Mouse (Mus musculus) embryonic facial prominence, embryonic 12.5 days (tissue): ENCODE results near the gene Hist1h4j. TPM values are rescaled to one million over a fixed set of nuclear protein-coding genes. Genes with fewer than 3 reads are reported as not detected.
"Not testable (repeated sequence)": the region's sequence is repeated elsewhere in the genome, so short reads cannot be mapped to it uniquely, and the experiment has no call there.

ENCODE experiments used
- ATAC-seq: fragments of 200-750 bp; cut with Nextera tagmentation; 2 replicates; pipeline ENCODE4 v1.8.0; 2017; ENCODE audit not compliant: insufficient number of reproducible peaks, insufficient read depth, low FRiP score, low TSS enrichment
- H3K27ac ChIP-seq: fragments of 300-500 bp; sonication (generic); 2 replicates; pipeline ENCODE4 v1.5.1; 2016; ENCODE audit warnings: mild to moderate bottlenecking
- H3K27me3 ChIP-seq: fragments of 300-500 bp; sonication (generic); 2 replicates; pipeline ENCODE4 v1.6.1; 2016; ENCODE audit warnings: mild to moderate bottlenecking, moderate library complexity
- H3K36me3 ChIP-seq: fragments of 300-500 bp; sonication (generic); 2 replicates; pipeline ENCODE4 v1.6.1; 2016; ENCODE audit warnings: mild to moderate bottlenecking
- H3K4me1 ChIP-seq: fragments of 300-500 bp; sonication (generic); 2 replicates; pipeline ENCODE4 v1.6.1; 2016
- H3K4me2 ChIP-seq: fragments of 300-500 bp; sonication (generic); replicated peaks from 2 replicates; pipeline ENCODE4 v1.6.1; 2016; ENCODE audit warnings: mild to moderate bottlenecking, moderate library complexity
- H3K4me3 ChIP-seq: fragments of 300-500 bp; sonication (generic); 2 replicates; pipeline ENCODE4 v1.5.1; 2016; ENCODE audit warnings: mild to moderate bottlenecking
- H3K9ac ChIP-seq: fragments of 300-500 bp; sonication (generic); 2 replicates; pipeline ENCODE4 v1.6.1; 2016; ENCODE audit warnings: mild to moderate bottlenecking, moderate library complexity
- H3K9me3 ChIP-seq: fragments of 300-500 bp; sonication (generic); 2 replicates; pipeline ENCODE4 v1.6.1; 2016; ENCODE audit warnings: mild to moderate bottlenecking, moderate library complexity
- WGBS: fragments of 180-500 bp; shearing (Covaris S2); methylation state at CpG from one replicate; pipeline ENCODE4 v1.1.7; 2016; 5-methylcytosine and 5-hydroxymethylcytosine counted together
- polyA plus RNA-seq: library from polyadenylated mRNA; unstranded; fragments of >200 nt; fragmentation: Nextera tagmentation; extraction: Ambion mirVana; gene quantifications from 2 replicates; pipeline ENCODE4 v1.2.1, GENCODE M21; 2016

Gene Hist1h4j
- polyA plus RNA-seq, 1 experiment from 2014 or later: 1.6 TPM

GRCm38 (mm10) chr13:21734010-21734905, 606 bp upstream of the Hist1h4j start:
- ATAC-seq: peak; percentile 79
- H3K4me3 ChIP-seq: peak overlapping the region; percentile 55
- H3K27me3 ChIP-seq: no peaks in the 10 kb centered on the region
- peak overlapping the region; percentile 59 for H3K9ac ChIP-seq
- peak overlapping the region; percentile 63 for H3K4me2 ChIP-seq
- H3K9me3 ChIP-seq: no peaks in the 10 kb centered on the region
- under 1% methylated on average over 21 of the region's 21 CpGs for WGBS
- H3K36me3 ChIP-seq: no peaks in the 10 kb centered on the region
- H3K4me1 ChIP-seq: peaks cover 12% of the 10 kb centered on the region
- H3K27ac ChIP-seq: peak overlapping the region; percentile 98

DNA sequence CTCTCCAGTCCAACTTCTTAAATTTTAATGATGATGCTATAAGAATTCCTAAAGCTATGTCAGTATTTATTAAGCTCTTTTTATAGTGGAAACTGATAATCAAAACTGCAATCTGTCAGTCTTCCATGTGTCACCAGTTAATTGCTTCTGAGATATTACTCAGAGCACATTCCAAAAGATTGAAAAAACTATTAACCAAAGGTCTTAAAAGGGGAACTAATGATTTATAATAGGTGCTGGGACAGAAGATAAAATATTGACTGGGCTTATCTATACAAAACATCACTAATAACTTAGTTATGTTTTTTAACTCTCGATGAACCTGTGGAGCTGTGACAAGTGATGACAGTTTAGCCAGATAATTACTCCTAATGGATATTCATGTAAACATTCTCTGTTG, 10.1 kb downstream of the Hist1h4j start:
- Histone ChIP-seq H3K36me3 (no peaks in the 10 kb centered on the region), H3K4me3 (no peak overlapping the region), H3K27me3 (no peaks in the 10 kb centered on the region), H3K4me2 (no peak overlapping the region), H3K9ac (no peak overlapping the region), H3K27ac (no peak overlapping the region), H3K9me3 (no peaks in the 10 kb centered on the region), H3K4me1 (peaks cover 6% of the 10 kb centered on the region; the same call in 1 of the 2 replicates)
- no peak for ATAC-seq
- 84% methylated on average over 1 of the region's 1 CpGs for WGBS

GRCm38 (mm10) chr13:21749387-21750158, 14.7 kb downstream of the Hist1h4j start:
- H3K4me1 ChIP-seq: peaks cover 20% of the 10 kb centered on the region
- H3K27ac ChIP-seq: peak overlapping the region; percentile 97
- peak overlapping the region; percentile 65 for H3K4me3 ChIP-seq
- no peak for ATAC-seq
- H3K36me3 ChIP-seq: no peaks in the 10 kb centered on the region
- no peaks in the 10 kb centered on the region for H3K27me3 ChIP-seq
- 4% methylated on average over 5 of the region's 5 CpGs for WGBS
- peak overlapping the region; percentile 83 for H3K4me2 ChIP-seq
- H3K9ac ChIP-seq: peak overlapping the region; percentile 77
- H3K9me3 ChIP-seq: no peaks in the 10 kb centered on the region

DNA sequence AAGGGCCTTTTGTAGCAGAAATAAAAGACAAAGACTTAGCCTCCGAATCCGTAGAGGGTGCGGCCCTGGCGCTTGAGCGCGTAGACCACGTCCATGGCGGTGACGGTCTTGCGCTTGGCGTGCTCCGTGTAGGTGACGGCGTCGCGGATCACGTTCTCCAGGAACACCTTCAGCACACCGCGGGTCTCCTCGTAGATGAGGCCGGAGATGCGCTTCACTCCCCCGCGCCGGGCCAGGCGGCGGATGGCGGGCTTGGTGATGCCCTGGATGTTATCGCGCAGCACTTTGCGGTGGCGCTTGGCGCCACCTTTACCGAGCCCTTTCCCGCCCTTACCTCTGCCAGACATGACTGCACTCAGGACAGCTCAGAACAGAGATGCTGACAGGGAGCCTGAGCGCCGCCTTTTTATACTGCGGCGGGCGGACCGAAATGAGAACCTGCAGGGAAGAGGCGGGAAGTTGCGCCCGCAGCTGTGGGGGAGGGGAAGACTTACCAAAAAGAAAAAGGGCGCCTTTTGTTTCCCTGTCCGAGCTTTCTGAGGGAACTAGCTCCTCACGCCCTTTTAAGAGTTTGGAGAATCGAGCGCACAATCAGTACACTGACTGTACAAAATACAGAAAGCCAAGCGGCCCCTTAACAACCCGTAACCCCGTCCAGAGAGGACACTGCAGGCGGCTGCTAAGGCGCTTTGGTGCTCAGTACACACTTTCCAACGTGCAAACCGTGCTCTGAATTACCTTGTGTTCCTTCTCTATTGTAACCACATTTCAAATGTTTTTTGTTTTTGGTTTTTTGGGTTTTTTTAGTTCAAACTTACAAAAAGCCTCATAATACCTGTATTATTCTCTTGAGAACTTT, 15.5 kb downstream of the Hist1h4j start, which contains the start of gene Hist1h4k:
Hist1h4k (minus strand) TSS at position 347 of the 859 bp plus-strand sequence.
- under 1% methylated on average over 48 of the region's 56 CpGs for WGBS

DNA sequence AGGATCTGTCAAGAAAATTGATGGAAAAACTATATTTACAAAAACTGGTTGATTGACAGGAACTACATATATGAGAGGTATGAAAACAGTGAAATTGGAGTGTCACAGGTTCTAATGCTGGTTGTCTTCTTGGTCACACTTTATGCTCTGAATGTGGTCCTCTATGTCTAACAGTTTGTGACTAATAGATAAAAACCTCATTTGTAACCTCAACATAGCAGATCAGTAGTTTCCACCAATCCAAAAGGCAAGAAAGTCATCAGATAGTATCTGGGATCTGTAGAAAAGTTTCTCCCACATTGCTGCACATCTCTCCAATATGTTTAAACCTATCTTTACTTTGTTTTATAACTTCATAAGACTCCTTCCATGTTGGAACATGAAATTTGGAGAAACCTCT, 16.6 kb downstream of the Hist1h4j start:
- ATAC-seq: no peak
- Histone ChIP-seq H3K4me2 (no peak overlapping the region), H3K36me3 (no peaks in the 10 kb centered on the region), H3K4me1 (peaks cover 20% of the 10 kb centered on the region), H3K27ac (peak overlapping the region; percentile 96), H3K27me3 (no peaks in the 10 kb centered on the region), H3K4me3 (no peak overlapping the region), H3K9me3 (no peaks in the 10 kb centered on the region), H3K9ac (no peak overlapping the region)

More for the DNA sequence above, 15.5 kb downstream of the Hist1h4j start, which contains the start of gene Hist1h4k:
- ATAC-seq: peak; percentile 91
- peak within 1 kb of the TSS; percentile 65 for H3K4me3 ChIP-seq
- not testable (repeated sequence) for H3K27me3 ChIP-seq, H3K36me3 ChIP-seq, H3K9me3 ChIP-seq
- H3K27ac ChIP-seq: peak within 1 kb of the TSS; percentile 97
- peaks cover 20% of the 10 kb centered on the region for H3K4me1 ChIP-seq
- H3K9ac ChIP-seq: peak within 1 kb of the TSS; percentile 77
- H3K4me2 ChIP-seq: peak within 1 kb of the TSS; percentile 83

DNA sequence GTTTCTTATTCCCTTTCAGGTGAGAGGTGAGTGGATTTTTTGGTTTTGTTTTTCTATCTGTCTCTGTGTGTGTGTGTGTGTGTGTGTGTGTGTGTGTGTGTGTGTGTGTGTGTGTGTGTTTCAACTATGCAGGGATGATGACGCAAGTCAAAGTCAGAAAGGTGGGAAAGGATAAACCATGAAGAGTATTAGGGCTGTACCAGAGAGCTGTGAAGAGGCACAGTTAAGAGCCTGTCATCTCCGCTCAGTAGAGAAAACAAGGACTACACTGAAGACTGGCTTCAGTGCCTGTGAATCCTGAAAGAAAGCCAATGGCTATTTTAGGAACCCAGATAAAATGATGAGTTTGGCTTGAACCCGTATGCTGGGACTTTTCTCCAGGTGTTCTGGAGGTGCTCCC, 17.0 kb downstream of the Hist1h4j start:
- Histone ChIP-seq H3K4me1 (peaks cover 20% of the 10 kb centered on the region), H3K27ac (peak overlapping the region; percentile 96), H3K27me3 (no peaks in the 10 kb centered on the region), H3K4me3 (no peak overlapping the region), H3K9me3 (no peaks in the 10 kb centered on the region), H3K4me2 (no peak overlapping the region; the same call in 1 of the 2 replicates), H3K9ac (no peak overlapping the region), H3K36me3 (no peaks in the 10 kb centered on the region)
- no peak for ATAC-seq
- 74% methylated on average over 3 of the region's 3 CpGs for WGBS

DNA sequence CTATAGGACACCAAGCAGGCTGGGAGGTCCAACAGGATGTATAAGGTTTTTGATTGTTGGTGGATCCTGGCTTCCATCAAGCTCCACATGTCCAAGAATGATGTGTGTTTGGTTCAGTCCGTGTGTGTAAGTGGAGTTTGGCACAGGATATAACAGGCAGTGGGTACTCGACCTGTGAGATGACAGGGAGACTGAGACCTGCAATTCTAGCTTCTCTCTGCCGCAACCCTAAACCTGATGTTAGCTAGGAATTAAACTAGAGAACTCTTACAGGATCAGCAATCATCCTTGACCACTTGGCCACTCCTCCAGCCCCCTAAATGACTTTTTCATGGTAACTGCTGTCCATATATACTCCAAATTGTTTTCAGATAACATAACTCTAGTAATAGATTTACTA, 17.5 kb downstream of the Hist1h4j start:
- no peak overlapping the region for H3K9ac ChIP-seq
- H3K36me3 ChIP-seq: no peaks in the 10 kb centered on the region
- H3K27ac ChIP-seq: peak overlapping the region; percentile 96
- H3K27me3 ChIP-seq: no peaks in the 10 kb centered on the region
- whole genome bisulfite sequencing: 40% methylated on average over 3 of the region's 3 CpGs
- H3K4me3 ChIP-seq: no peak overlapping the region
- ATAC-seq: no peak
- peak overlapping the region; percentile 69 for H3K4me2 ChIP-seq
- no peaks in the 10 kb centered on the region for H3K9me3 ChIP-seq
- peaks cover 19% of the 10 kb centered on the region for H3K4me1 ChIP-seq

GRCm38 (mm10) chr13:21753051-21753523, 18.2 kb downstream of the Hist1h4j start:
- H3K4me1 ChIP-seq: peaks cover 16% of the 10 kb centered on the region
- peak overlapping the region; percentile 96 for H3K27ac ChIP-seq
- 3% methylated on average over 10 of the region's 10 CpGs for WGBS

DNA sequence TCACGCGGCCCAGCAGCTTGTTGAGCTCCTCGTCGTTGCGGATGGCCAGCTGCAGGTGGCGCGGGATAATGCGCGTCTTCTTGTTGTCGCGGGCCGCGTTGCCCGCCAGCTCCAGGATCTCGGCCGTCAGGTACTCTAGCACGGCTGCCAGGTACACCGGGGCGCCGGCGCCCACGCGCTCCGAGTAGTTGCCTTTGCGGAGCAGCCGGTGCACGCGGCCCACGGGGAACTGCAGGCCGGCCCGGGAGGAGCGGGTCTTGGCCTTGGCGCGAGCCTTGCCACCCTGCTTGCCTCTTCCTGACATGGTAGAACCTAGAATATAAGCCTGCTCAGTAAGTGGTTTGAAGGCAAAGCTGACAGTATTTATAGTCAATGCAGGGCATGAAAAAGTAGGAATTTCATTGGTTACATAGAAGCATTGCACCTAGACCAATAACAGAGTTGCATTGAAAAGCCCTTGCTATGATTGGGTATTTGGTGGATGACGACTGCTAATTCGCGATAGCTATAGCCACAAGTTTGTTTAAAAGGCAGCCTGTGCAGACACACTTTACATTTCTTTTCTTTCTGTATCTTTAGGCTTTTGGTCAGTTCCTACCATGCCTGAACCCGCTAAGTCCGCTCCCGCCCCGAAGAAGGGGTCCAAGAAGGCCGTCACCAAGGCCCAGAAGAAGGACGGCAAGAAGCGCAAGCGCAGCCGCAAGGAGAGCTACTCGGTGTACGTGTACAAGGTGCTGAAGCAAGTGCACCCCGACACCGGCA, 18.8 kb downstream of the Hist1h4j start, which contains the start of the genes Hist1h2ak and Hist1h2bn:
Hist1h2ak (minus strand) TSS at position 304 of the 762 bp plus-strand sequence.
Hist1h2bn (plus strand) TSS at position 600 of the 762 bp plus-strand sequence.
- Histone ChIP-seq H3K9ac (peak within 1 kb of the TSS; percentile 66), H3K4me2 (peak within 1 kb of the TSS; percentile 69), H3K4me1 (peaks cover 16% of the 10 kb centered on the region), H3K27ac (peak within 1 kb of the TSS; percentile 96), H3K4me3 (peak within 1 kb of the TSS; percentile 46)
- not testable (repeated sequence) for H3K27me3 ChIP-seq, H3K9me3 ChIP-seq, H3K36me3 ChIP-seq
- WGBS: under 1% methylated on average over 26 of the region's 50 CpGs
- peak; percentile 96 for ATAC-seq

More at GRCm38 (mm10) chr13:21753051-21753523, 18.2 kb downstream of the Hist1h4j start:
- Histone ChIP-seq H3K4me2 (peak overlapping the region; percentile 69), H3K36me3 (no peaks in the 10 kb centered on the region), H3K4me3 (peak overlapping the region; percentile 46), H3K27me3 (no peaks in the 10 kb centered on the region), H3K9me3 (no peaks in the 10 kb centered on the region), H3K9ac (peak overlapping the region; percentile 49)
- no peak for ATAC-seq

DNA sequence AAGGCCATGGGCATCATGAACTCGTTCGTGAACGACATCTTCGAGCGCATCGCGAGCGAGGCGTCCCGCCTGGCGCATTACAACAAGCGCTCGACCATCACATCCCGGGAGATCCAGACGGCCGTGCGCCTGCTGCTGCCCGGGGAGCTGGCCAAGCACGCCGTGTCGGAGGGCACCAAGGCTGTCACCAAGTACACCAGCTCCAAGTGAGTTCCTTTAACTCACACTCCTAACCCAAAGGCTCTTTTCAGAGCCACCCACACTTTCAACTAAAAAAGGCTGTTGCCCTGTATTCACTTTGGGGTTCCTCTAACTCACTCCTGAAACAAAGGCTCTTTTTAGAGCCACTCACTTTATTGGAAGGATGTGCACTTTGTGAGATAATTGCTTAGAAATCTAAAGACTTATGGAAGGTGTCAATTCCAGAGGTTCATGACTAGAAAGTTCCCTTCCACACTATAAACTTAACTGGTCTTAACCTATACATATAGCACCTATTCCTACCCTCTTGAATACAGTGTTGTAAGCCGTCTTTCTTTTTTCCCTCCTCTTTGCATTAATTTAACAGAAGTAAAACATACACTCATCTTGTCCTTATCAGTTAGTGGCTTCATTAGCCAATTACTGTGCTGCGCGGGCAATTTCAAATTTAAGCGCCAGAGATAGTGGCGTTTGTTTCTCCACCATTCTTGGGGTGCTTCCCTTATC, 19.6 kb downstream of the Hist1h4j start:
- Histone ChIP-seq H3K9ac (peak overlapping the region; percentile 66), H3K4me1 (peaks cover 14% of the 10 kb centered on the region), H3K4me2 (peak overlapping the region; percentile 69), H3K27ac (peak overlapping the region; percentile 92), H3K4me3 (peak overlapping the region; percentile 46)
- H3K36me3 ChIP-seq, H3K27me3 ChIP-seq, H3K9me3 ChIP-seq, ATAC-seq: not testable (repeated sequence)
- under 1% methylated on average over 21 of the region's 26 CpGs for WGBS
